Mouse (Mus musculus): ENCODE data around the gene Aldh16a1. TPM values are rescaled to one million over a fixed set of nuclear protein-coding genes. Genes with fewer than 3 reads are reported as not detected.

Aldh16a1 gene
- polyA plus RNA-seq, 1 experiment, result 34.6 TPM

GRCm38 (mm10) chr7:45122561-45123185 lies 31.7 kb downstream of the Aldh16a1 start:
- Histone ChIP-seq H3K79me2 (ENCODE audit: control insufficient read depth, insufficient read depth) (peaks cover 63% of the 10 kb centered on the region), H3K27me3 (ENCODE audit: control insufficient read depth, insufficient read depth, insufficient read length) (no peaks in the 10 kb centered on the region), H3K4me3 (ENCODE audit: insufficient read depth, poor library complexity, severe bottlenecking) (peak overlapping the region; percentile 95), H3K36me3 (ENCODE audit: control insufficient read depth, insufficient read depth) (peaks cover 82% of the 10 kb centered on the region), H3ac (ENCODE audit: control insufficient read depth, insufficient read length, low read depth) (peak overlapping the region; percentile 32), H3K79me3 (ENCODE audit: low read depth) (peaks cover 47% of the 10 kb centered on the region)
- TF ChIP-seq FOSL1 (IDR thresholded peaks at IDR 0.05; ENCODE audit: insufficient read depth, low read length, poor library complexity, severe bottlenecking) (no peak), MAX (IDR thresholded peaks at IDR 0.05) (no peak)

GRCm38 (mm10) chr7:45121966-45122365 lies 32.4 kb downstream of the Aldh16a1 start:
- Histone ChIP-seq H3K36me3 (ENCODE audit: control insufficient read depth, insufficient read depth) (peaks cover 75% of the 10 kb centered on the region), H3K4me3 (ENCODE audit: insufficient read depth, poor library complexity, severe bottlenecking) (no peak overlapping the region), H3K79me3 (ENCODE audit: low read depth) (peaks cover 40% of the 10 kb centered on the region), H3K79me2 (ENCODE audit: control insufficient read depth, insufficient read depth) (peaks cover 56% of the 10 kb centered on the region), H3K27me3 (ENCODE audit: control insufficient read depth, insufficient read depth, insufficient read length) (no peaks in the 10 kb centered on the region), H3ac (ENCODE audit: control insufficient read depth, insufficient read length, low read depth) (peak overlapping the region; percentile 14)
- TF ChIP-seq CEBPB (IDR thresholded peaks at IDR 0.05; ENCODE audit: low read depth) (no peak), FOSL1 (IDR thresholded peaks at IDR 0.05; ENCODE audit: insufficient read depth, low read length, poor library complexity, severe bottlenecking) (no peak), USF1 (IDR thresholded peaks at IDR 0.05; ENCODE audit: low read depth) (no peak), MYOD1 (IDR thresholded peaks at IDR 0.05; ENCODE audit: control insufficient read depth, insufficient read length, low read depth) (no peak), MYOG (IDR thresholded peaks at IDR 0.05; ENCODE audit: control insufficient read depth, extremely low read depth, insufficient read length) (no peak)

DNA sequence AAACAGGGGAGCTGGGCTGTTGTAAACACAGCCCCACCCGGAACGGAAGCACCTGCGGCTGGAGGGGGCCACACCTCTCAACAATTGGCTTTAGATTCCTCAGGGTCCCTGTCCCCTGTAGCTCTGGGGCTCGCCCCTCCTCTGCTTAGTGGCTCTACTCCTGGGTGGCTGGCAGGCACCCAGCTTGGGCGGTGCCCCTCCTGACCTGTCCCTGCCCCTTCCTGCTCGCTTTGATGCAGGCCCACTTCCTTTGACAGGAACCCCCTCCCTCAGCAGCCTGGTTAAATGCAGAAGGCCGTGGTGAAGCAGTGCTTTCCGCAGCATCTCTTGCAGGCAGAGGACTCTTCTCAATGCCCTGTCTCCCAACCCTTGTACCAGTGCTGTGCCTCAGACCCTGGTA lies 33.0 kb downstream of the Aldh16a1 start:
- Histone ChIP-seq H3K36me3 (ENCODE audit: control insufficient read depth, insufficient read depth) (peaks cover 70% of the 10 kb centered on the region), H3K79me2 (ENCODE audit: control insufficient read depth, insufficient read depth) (peaks cover 50% of the 10 kb centered on the region), H3K4me3 (ENCODE audit: insufficient read depth, poor library complexity, severe bottlenecking) (no peak overlapping the region), H3ac (ENCODE audit: control insufficient read depth, insufficient read length, low read depth) (peak overlapping the region; percentile 19), H3K79me3 (ENCODE audit: low read depth) (peaks cover 34% of the 10 kb centered on the region), H3K27me3 (ENCODE audit: control insufficient read depth, insufficient read depth, insufficient read length) (no peaks in the 10 kb centered on the region)
- no peak for TF ChIP-seq USF1 (IDR thresholded peaks at IDR 0.05; ENCODE audit: low read depth)
- no peak for TF ChIP-seq CTCF (IDR thresholded peaks at IDR 0.05; ENCODE audit: control insufficient read depth, insufficient read depth, insufficient read length)
- TF ChIP-seq FOSL1 (IDR thresholded peaks at IDR 0.05; ENCODE audit: insufficient read depth, low read length, poor library complexity, severe bottlenecking), result no peak
- TF ChIP-seq MYOD1 (IDR thresholded peaks at IDR 0.05; ENCODE audit: control insufficient read depth, insufficient read length, low read depth), result no peak
- TF ChIP-seq MAX (IDR thresholded peaks at IDR 0.05), result no peak
- no peak for TF ChIP-seq MYOG (IDR thresholded peaks at IDR 0.05; ENCODE audit: control insufficient read depth, extremely low read depth, insufficient read length)
- TF ChIP-seq CEBPB (IDR thresholded peaks at IDR 0.05; ENCODE audit: low read depth), result no peak

DNA sequence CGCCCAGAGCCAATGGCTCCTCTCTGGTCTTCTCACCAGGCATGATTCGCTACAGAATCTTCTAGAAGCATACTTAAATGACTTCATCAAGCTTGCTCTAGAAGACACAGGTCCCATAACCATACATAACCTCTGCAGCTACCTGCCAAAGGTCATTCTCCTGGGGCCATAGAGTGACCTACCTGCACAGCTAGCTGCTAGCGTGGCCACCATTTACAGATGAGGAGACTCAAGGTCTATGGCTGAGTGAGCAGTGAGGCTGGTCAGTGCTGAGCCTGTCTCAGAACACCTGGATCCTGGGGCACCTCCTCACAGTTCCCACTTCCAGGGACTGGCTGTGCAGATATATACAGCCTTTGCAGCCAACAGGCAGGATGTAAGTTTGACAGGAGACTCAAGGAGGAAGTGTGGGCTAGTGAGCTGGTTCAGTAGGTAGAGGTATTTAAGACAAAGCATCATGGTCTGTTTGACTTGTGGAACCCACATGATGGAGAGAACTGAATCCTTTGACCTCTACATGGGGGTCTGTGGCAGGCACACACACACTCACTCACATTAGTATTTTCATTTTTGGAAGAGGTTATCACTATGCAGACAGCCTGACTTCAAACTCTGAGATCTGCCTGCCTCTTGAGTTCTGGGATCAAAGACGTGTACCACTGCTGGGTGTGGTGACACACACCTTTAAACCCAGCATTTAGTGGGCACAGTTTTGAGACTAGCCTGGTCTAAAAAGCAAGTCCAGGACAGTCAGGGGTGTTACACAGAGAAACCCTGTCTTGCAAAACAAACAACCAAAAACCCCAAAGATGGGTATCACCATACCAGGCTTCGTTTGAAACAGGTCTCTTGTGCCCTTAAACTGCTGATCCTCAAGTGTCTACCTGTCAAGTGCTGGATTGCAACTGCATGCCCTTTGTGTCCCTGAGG lies 34.3 kb downstream of the Aldh16a1 start:
- H3K36me3 ChIP-seq (ENCODE audit: control insufficient read depth, insufficient read depth), result peaks cover 56% of the 10 kb centered on the region

GRCm38 (mm10) chr7:45118336-45118735 lies 36.0 kb downstream of the Aldh16a1 start:
- Histone ChIP-seq H3K79me2 (ENCODE audit: control insufficient read depth, insufficient read depth) (peaks cover 27% of the 10 kb centered on the region), H3K36me3 (ENCODE audit: control insufficient read depth, insufficient read depth) (peaks cover 47% of the 10 kb centered on the region), H3K4me3 (ENCODE audit: insufficient read depth, poor library complexity, severe bottlenecking) (no peak overlapping the region), H3K27me3 (ENCODE audit: control insufficient read depth, insufficient read depth, insufficient read length) (no peaks in the 10 kb centered on the region), H3ac (ENCODE audit: control insufficient read depth, insufficient read length, low read depth) (no peak overlapping the region), H3K79me3 (ENCODE audit: low read depth) (peaks cover 17% of the 10 kb centered on the region)
- TF ChIP-seq MYOD1 (IDR thresholded peaks at IDR 0.05; ENCODE audit: control insufficient read depth, insufficient read length, low read depth) (no peak), CEBPB (IDR thresholded peaks at IDR 0.05; ENCODE audit: low read depth) (no peak), MAX (IDR thresholded peaks at IDR 0.05) (no peak), MYOG (IDR thresholded peaks at IDR 0.05; ENCODE audit: control insufficient read depth, extremely low read depth, insufficient read length) (no peak), USF1 (IDR thresholded peaks at IDR 0.05; ENCODE audit: low read depth) (no peak), FOSL1 (IDR thresholded peaks at IDR 0.05; ENCODE audit: insufficient read depth, low read length, poor library complexity, severe bottlenecking) (no peak), CTCF (IDR thresholded peaks at IDR 0.05; ENCODE audit: control insufficient read depth, insufficient read depth, insufficient read length) (no peak)

More for the DNA sequence above, 34.3 kb downstream of the Aldh16a1 start:
- no peaks in the 10 kb centered on the region for H3K27me3 ChIP-seq (ENCODE audit: control insufficient read depth, insufficient read depth, insufficient read length)
- no peak for TF ChIP-seq MYOG (IDR thresholded peaks at IDR 0.05; ENCODE audit: control insufficient read depth, extremely low read depth, insufficient read length)
- no peak for TF ChIP-seq MYOD1 (IDR thresholded peaks at IDR 0.05; ENCODE audit: control insufficient read depth, insufficient read length, low read depth)
- TF ChIP-seq USF1 (IDR thresholded peaks at IDR 0.05; ENCODE audit: low read depth), result no peak
- no peak for TF ChIP-seq CEBPB (IDR thresholded peaks at IDR 0.05; ENCODE audit: low read depth)
- TF ChIP-seq CTCF (IDR thresholded peaks at IDR 0.05; ENCODE audit: control insufficient read depth, insufficient read depth, insufficient read length), result no peak
- no peak for TF ChIP-seq FOSL1 (IDR thresholded peaks at IDR 0.05; ENCODE audit: insufficient read depth, low read length, poor library complexity, severe bottlenecking)
- TF ChIP-seq MAX (IDR thresholded peaks at IDR 0.05), result no peak
- no peak overlapping the region for H3K4me3 ChIP-seq (ENCODE audit: insufficient read depth, poor library complexity, severe bottlenecking)
- H3ac ChIP-seq (ENCODE audit: control insufficient read depth, insufficient read length, low read depth), result no peak overlapping the region
- H3K79me2 ChIP-seq (ENCODE audit: control insufficient read depth, insufficient read depth), result peaks cover 36% of the 10 kb centered on the region
- H3K79me3 ChIP-seq (ENCODE audit: low read depth), result peaks cover 24% of the 10 kb centered on the region

Data from C2C12 (cell line).